Mouse (Mus musculus): ENCODE measurements around the gene Treml2.
"Not testable (repeated sequence)": the region's sequence is repeated elsewhere in the genome, so short reads cannot be mapped to it uniquely, and the experiment has no call there.

Treml2 gene

GRCm38 (mm10) chr17:48293500-48294194, 5.7 kb upstream of the Treml2 start:
- peak; percentile 45 for DNase-seq (ENCODE audit: low read depth, low spot score)

GRCm38 (mm10) chr17:48299756-48300155, 458 bp downstream of the Treml2 start:
- peak; percentile 45 for DNase-seq (ENCODE audit: low read depth, low spot score)

- DNase-seq (ENCODE audit: low read depth, low spot score) = peak; percentile 70
Measured at GRCm38 (mm10) chr17:48300199-48300598, 901 bp downstream of the Treml2 start.

- DNase-seq (ENCODE audit: low read depth, low spot score) = peak; percentile 69
Measured at GRCm38 (mm10) chr17:48300861-48301260, 1.6 kb downstream of the Treml2 start.

GRCm38 (mm10) chr17:48301792-48302191, 2.5 kb downstream of the Treml2 start:
- DNase-seq (ENCODE audit: low read depth, low spot score) = no peak

- no peak for DNase-seq (ENCODE audit: low read depth, low spot score)
Measured at GRCm38 (mm10) chr17:48312124-48312523, 12.8 kb downstream of the Treml2 start.

- DNase-seq (ENCODE audit: low read depth, low spot score) = not testable (repeated sequence)
Measured at GRCm38 (mm10) chr17:48315905-48316579, 16.7 kb downstream of the Treml2 start, which contains the start of gene B430306N03Rik. TSS of gene B430306N03Rik (plus strand) at chr17:48316141.

- DNase-seq (ENCODE audit: low read depth, low spot score) = peak; percentile 33
Measured at GRCm38 (mm10) chr17:48318686-48319085, 19.4 kb downstream of the Treml2 start.

GRCm38 (mm10) chr17:48321279-48321678, 22.0 kb downstream of the Treml2 start:
- no peak for DNase-seq (ENCODE audit: low read depth, low spot score)

GRCm38 (mm10) chr17:48323236-48323635, 23.9 kb downstream of the Treml2 start:
- DNase-seq (ENCODE audit: low read depth, low spot score) = no peak

GRCm38 (mm10) chr17:48324258-48324657, 25.0 kb downstream of the Treml2 start:
- no peak for DNase-seq (ENCODE audit: low read depth, low spot score)

- DNase-seq (ENCODE audit: low read depth, low spot score) = no peak
Measured at GRCm38 (mm10) chr17:48325093-48325492, 25.8 kb downstream of the Treml2 start.

GRCm38 (mm10) chr17:48325638-48326037, 26.3 kb downstream of the Treml2 start:
- peak; percentile 27 for DNase-seq (ENCODE audit: low read depth, low spot score)

GRCm38 (mm10) chr17:48326656-48327055, 27.4 kb downstream of the Treml2 start:
- DNase-seq (ENCODE audit: low read depth, low spot score) = no peak

GRCm38 (mm10) chr17:48332524-48332923, 33.2 kb downstream of the Treml2 start:
- DNase-seq (ENCODE audit: low read depth, low spot score) = peak; percentile 43

- no peak for DNase-seq (ENCODE audit: low read depth, low spot score)
Measured at GRCm38 (mm10) chr17:48334186-48334585, 34.9 kb downstream of the Treml2 start.

- peak; percentile 68 for DNase-seq (ENCODE audit: low read depth, low spot score)
Measured at GRCm38 (mm10) chr17:48336857-48337256, 37.6 kb downstream of the Treml2 start.

- DNase-seq (ENCODE audit: low read depth, low spot score) = no peak
Measured at GRCm38 (mm10) chr17:48340267-48340666, 41.0 kb downstream of the Treml2 start.

GRCm38 (mm10) chr17:48341947-48342346, 42.6 kb downstream of the Treml2 start:
- no peak for DNase-seq (ENCODE audit: low read depth, low spot score)

- DNase-seq (ENCODE audit: low read depth, low spot score) = no peak
Measured at GRCm38 (mm10) chr17:48343065-48343464, 43.8 kb downstream of the Treml2 start.

- DNase-seq (ENCODE audit: low read depth, low spot score) = no peak
Measured at GRCm38 (mm10) chr17:48345824-48346223, 46.5 kb downstream of the Treml2 start.

GRCm38 (mm10) chr17:48346231-48346630, 46.9 kb downstream of the Treml2 start, which contains the start of gene Trem2:
TSS of gene Trem2 (plus strand) at chr17:48346401.
- DNase-seq (ENCODE audit: low read depth, low spot score) = no peak

- no peak for DNase-seq (ENCODE audit: low read depth, low spot score)
Measured at GRCm38 (mm10) chr17:48346834-48347233, 47.5 kb downstream of the Treml2 start.
